Mouse (Mus musculus) cerebellum, adult 2 months (tissue): ENCODE data around the gene Lst1. TPM values are rescaled to one million over a fixed set of nuclear protein-coding genes. Genes with fewer than 3 reads are reported as not detected.

Experiments used
- DNase-seq, 2 experiments: peaks; one replicate each; pipeline ENCODE4 v3.0.0; 2021
- H3K27ac ChIP-seq: fragments of 200-500 bp; 2 replicates; pipeline ENCODE4 v1.5.1; 2012; ENCODE audit warnings: low read length, control low read depth, inconsistent platforms; ENCODE audit not compliant: insufficient read depth
- H3K27me3 ChIP-seq: fragments of 200-500 bp; 2 replicates; pipeline ENCODE4 v1.6.1; 2012; ENCODE audit warnings: inconsistent platforms, mild to moderate bottlenecking, low read length, moderate library complexity; ENCODE audit not compliant: control insufficient read depth, insufficient read depth
- H3K4me1 ChIP-seq: fragments of 200-500 bp; 2 replicates; pipeline ENCODE4 v1.6.1; 2011; ENCODE audit warnings: low read length; ENCODE audit not compliant: control insufficient read depth, insufficient read depth
- H3K4me3 ChIP-seq: fragments of 200-500 bp; replicated peaks from 2 replicates; pipeline ENCODE3; 2011; ENCODE audit warnings: mild to moderate bottlenecking, low read depth, low read length, control low read depth; ENCODE audit not compliant: insufficient read depth
- CTCF ChIP-seq: fragments of 200-500 bp; IDR thresholded peaks from 2 replicates; pipeline ENCODE4 v1.5.1; 2011; ENCODE audit warnings: low read depth, mild to moderate bottlenecking, control low read depth, low read length, moderate library complexity, borderline replicate concordance; ENCODE audit not compliant: insufficient read depth
- POLR2A ChIP-seq: fragments of 200-500 bp; IDR thresholded peaks from 2 replicates; pipeline ENCODE4 v1.6.1; 2011; ENCODE audit warnings: low read length, control low read depth, borderline replicate concordance; ENCODE audit not compliant: insufficient read depth
- WGBS: fragments of 180-500 bp; shearing (Covaris S2); methylation state at CpG from one replicate; pipeline ENCODE4 v1.1.7; 2018; 5-methylcytosine and 5-hydroxymethylcytosine counted together
- polyA plus RNA-seq: library from polyadenylated mRNA; depleted of rRNA; stranded (reverse); fragments of >200 nt; gene quantifications from 2 replicates; pipeline ENCODE4 v1.2.3, GENCODE M21; 2012

The Lst1 gene
- polyA plus RNA-seq, 1 experiment: 3.2 TPM

DNA sequence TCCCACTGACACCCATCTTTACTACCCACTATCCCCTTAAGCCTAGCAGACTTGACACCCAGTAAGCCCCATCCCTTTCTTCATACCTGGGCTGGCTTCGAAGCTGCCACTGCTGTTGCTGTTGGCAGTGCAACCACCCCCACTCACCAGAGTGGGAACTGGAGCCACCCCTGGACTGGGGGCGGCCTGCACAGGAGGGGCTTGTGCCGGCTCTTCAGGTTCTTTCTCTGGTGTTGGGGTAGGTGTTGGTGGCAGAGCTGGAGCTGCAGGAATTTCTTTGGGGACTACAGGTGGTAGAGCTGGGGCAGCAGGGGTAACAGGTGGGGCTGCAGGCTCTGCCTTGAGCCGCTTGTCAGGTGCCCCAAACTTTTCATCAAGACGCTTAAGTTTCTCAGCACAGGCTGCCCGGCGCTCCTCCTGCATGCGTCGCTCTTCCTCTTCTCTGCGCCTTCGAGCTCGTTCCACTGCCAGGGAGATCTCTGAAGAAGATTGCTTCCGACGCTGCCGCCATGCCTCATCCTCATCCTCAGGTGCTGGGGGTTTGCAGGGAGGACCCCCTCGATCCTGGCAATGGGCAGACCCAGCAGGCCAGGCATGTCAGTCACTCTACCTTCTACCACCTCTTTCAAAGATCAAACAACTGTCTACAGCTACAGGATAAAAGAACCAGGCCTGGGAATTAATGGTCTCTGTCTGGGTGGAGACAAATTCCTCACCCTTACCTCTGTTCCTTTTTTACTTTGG is 29.2 kb downstream of the Lst1 start:
- peaks cover 13% of the 10 kb centered on the region; the same call in 1 of the 2 replicates for H3K4me1 ChIP-seq
- 91% methylated on average over 16 of the region's 16 CpGs for WGBS
- no peak overlapping the region for H3K4me3 ChIP-seq
- TF ChIP-seq CTCF: no peak
- no peak for TF ChIP-seq POLR2A
- no peak for DNase-seq
- no peak overlapping the region for H3K27ac ChIP-seq
- no peaks in the 10 kb centered on the region for H3K27me3 ChIP-seq

DNA sequence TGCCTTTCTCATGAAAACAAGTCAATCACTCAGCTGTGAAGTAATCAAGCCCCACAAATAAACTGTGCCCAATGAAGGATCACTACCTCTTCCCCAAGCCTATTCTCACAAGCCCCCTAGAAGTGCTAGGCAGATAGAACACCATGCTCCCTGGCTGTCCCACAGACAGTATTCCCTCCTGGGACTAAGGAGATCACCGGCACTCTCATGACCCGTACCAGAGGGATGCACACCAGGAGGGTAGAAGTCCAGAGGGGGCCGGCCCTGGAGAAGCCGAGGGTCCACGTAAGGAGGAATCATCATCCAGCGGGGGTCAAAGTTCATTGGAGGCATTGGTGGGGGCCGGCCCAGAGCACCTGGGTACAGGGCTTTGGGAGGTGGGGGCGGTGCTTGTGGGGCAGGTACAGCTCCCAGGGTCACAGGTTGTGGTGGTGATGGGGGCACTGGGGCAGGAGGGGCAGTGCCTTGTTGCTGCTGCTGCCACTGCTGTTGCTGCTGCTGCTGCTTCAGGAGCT is 30.5 kb downstream of the Lst1 start:
- 86% methylated on average over 8 of the region's 8 CpGs for WGBS
- Histone ChIP-seq H3K27me3 (no peaks in the 10 kb centered on the region), H3K4me1 (peaks cover 13% of the 10 kb centered on the region; the same call in 1 of the 2 replicates), H3K27ac (no peak overlapping the region), H3K4me3 (no peak overlapping the region)
- DNase-seq: no peak
- TF ChIP-seq CTCF (no peak), POLR2A (no peak)

DNA sequence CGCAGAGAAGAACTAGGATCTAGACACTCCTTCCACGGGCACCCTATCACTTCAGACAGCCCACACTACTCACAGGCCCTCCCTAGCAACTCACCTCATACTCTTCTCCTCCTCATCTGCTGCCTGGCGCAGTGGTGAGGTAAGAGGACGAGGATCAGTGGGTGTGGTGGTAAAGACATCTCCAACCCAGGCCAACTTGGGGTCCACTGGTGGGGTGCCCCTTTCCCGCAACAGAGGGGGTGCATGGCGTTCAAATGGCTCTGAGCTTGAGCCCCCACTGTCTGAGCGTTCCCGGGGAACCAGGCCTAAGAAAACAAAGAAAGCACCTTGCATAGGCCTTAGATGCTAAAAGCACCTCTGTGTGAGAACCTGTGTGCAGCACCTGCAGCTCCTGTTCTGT is 31.0 kb downstream of the Lst1 start:
- Histone ChIP-seq H3K27ac (no peak overlapping the region), H3K27me3 (no peaks in the 10 kb centered on the region), H3K4me1 (peaks cover 10% of the 10 kb centered on the region; the same call in 1 of the 2 replicates), H3K4me3 (no peak overlapping the region)
- TF ChIP-seq CTCF (no peak), POLR2A (no peak)
- no peak for DNase-seq
- 87% methylated on average over 8 of the region's 8 CpGs for WGBS

DNA sequence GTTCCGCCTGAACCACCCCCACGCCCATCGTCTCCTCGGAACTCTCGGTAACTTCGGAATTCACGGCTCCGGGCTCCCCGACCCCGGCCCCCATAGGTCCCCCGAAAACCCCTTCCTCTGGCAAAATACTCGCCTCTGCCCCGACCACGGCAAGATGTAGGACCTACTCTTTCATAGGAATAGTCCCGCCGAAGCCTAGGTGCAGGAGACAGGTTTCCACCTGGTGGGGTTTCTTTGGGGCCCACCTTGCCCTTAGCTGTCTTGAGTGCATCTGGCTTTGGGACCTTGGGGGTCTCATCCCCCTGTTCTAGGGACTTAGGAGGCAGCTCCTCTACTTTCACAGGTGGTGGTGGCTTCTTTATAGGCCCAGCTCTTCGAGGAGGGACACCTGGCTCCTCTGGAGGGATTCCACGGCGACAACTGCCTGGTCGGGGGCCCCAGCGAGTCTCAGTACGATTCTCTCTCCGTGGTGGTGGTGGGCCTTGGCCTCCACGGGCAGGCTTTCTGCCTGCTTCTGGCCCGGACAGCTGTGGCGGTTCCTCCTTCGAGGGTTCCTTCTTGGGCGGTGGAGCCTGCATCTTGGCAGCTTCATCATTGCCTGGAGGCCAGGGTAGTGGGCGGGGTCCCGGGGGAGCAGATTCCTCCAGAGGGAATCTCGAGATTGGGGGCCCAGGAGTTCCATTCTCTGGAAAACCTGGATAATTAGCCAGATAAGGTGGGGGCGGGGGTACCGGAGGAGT is 31.6 kb downstream of the Lst1 start:
- WGBS: 76% methylated on average over 33 of the region's 33 CpGs

DNA sequence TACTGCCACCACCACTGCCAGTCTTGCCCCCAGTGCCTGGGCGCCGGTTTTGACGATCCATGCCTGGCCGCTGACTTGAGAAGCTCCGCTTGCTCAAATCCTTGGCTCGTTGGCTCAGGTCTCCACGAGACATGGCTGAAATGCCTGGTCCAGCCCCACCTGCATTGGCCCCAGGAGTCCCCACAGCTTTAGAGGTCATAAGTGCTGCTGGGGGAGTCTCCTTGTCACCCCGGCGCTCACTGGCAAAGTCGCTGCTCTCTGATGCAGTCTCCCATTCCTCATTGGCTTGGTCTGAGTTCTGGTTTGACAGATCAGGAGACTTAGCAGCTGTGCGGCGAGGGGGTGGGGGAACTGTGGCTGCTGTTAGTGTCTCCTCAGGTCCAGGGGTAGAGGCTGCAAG is 32.8 kb downstream of the Lst1 start:
- WGBS: 72% methylated on average over 12 of the region's 12 CpGs
- Histone ChIP-seq H3K4me3 (no peak overlapping the region), H3K27ac (no peak overlapping the region), H3K27me3 (no peaks in the 10 kb centered on the region), H3K4me1 (no peaks in the 10 kb centered on the region)
- no peak for DNase-seq
- no peak for TF ChIP-seq POLR2A
- no peak for TF ChIP-seq CTCF

More for the DNA sequence above, 31.6 kb downstream of the Lst1 start:
- Histone ChIP-seq H3K4me1 (peaks cover 6% of the 10 kb centered on the region; the same call in 1 of the 2 replicates), H3K4me3 (no peak overlapping the region), H3K27ac (no peak overlapping the region), H3K27me3 (no peaks in the 10 kb centered on the region)
- no peak for DNase-seq
- TF ChIP-seq POLR2A: no peak
- TF ChIP-seq CTCF: no peak

DNA sequence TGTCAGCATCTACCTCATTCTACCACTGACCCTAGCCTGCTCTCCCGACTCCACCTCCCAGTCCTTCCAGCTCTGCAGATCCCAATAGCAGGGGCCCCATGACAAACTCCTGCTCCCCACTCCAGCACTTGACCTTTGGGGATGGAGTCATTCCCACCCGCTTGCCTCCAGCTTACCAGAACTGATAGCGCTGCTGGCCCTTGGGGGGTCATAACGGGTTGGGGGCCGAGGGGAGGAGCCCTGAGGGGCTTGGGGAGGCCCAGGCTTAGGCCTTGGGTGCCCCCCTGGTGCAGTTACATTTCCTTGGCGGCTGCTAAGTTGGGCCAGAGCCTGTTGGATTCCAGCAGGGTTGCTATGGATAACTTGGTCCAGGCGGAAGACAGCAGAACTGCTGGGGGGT is 33.6 kb downstream of the Lst1 start:
- Histone ChIP-seq H3K4me1 (no peaks in the 10 kb centered on the region), H3K4me3 (no peak overlapping the region), H3K27me3 (no peaks in the 10 kb centered on the region), H3K27ac (no peak overlapping the region)
- no peak for DNase-seq
- no peak for TF ChIP-seq CTCF
- no peak for TF ChIP-seq POLR2A
- 34% methylated on average over 7 of the region's 7 CpGs for WGBS

DNA sequence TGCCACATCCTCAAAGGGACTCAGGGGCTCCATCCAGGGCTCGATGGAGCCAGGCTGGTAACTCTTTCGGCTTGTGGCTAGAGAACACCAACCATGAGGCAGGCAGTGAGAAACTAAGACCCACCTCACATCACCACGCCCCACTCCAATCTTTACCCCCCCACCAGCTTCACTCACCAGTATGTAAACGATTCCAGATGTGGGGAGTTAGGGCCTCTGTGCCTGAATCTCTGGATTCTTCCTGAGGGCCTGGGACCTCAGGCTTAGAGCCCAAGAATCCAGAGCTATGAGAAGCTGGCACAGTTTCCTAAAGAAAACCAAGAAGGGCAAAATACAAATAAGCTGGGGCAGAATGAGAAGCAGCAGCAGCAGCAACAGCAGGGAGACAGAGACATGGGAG is 34.3 kb downstream of the Lst1 start:
- whole genome bisulfite sequencing: 84% methylated on average over 4 of the region's 4 CpGs

DNA sequence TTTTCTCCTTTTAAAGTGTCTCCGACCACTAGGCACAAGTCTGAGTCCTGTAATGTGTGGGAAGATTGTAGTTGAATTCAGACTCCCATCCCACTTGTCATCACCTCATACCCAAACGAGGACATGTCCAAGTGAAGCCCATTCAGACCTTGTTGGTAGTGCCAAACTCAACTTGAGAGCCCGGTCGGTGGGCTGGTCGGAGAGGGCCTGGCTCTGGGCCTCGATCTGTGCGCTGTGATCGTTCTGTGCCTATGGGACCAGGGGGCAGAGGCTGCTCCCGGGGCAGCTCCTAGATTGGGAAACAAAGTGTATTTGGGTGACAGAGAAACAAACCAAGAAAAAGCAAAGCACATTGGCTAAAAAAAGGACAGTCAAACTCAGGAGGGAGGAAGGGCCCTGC is 35.2 kb downstream of the Lst1 start:
- 70% methylated on average over 9 of the region's 9 CpGs for WGBS
- TF ChIP-seq POLR2A: no peak
- no peak for TF ChIP-seq CTCF
- Histone ChIP-seq H3K27ac (no peak overlapping the region), H3K27me3 (no peaks in the 10 kb centered on the region), H3K4me1 (no peaks in the 10 kb centered on the region), H3K4me3 (no peak overlapping the region)
- no peak for DNase-seq

More for the DNA sequence above, 34.3 kb downstream of the Lst1 start:
- Histone ChIP-seq H3K4me1 (no peaks in the 10 kb centered on the region), H3K27ac (no peak overlapping the region), H3K27me3 (no peaks in the 10 kb centered on the region), H3K4me3 (no peak overlapping the region)
- TF ChIP-seq POLR2A (no peak), CTCF (no peak)
- no peak for DNase-seq
